Mouse (Mus musculus) CD8-positive naive resting alpha-beta T cell, adult 2 months (primary cell): ENCODE data around the gene Fancg.
A peak's percentile ranks its signal among the peaks of the same experiment; 100 is the strongest.

Experiments
- DNase-seq, 2 experiments: peaks; one replicate each; pipeline ENCODE4 v3.0.0; 2022; ENCODE audit warnings: low read depth in 2 of 2, low spot score in 2 of 2

Gene Fancg

GRCm38 (mm10) chr4:43035851-43036250, 25.5 kb upstream of the Fancg start:
- DNase-seq, result no peak

DNA sequence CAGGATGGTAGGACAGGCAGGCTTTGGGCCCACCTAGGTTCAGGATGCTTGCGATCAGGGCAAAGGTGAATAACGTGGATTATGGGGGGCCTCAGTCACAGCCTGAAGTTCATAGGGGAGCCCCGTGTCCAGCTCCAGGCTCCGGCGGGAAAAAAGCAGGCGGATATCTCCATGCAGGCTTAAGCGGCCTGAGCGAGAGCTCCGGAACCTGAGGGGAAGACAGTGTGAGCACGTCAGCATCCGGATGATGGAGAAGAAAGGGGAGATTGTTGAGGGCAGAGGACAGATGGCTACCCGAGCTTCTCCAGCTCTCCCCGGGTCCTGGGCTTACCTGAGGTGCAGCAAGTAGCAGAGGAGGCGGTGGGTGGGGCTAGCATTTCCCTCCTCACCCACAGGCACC, 23.2 kb upstream of the Fancg start:
- no peak for DNase-seq

DNA sequence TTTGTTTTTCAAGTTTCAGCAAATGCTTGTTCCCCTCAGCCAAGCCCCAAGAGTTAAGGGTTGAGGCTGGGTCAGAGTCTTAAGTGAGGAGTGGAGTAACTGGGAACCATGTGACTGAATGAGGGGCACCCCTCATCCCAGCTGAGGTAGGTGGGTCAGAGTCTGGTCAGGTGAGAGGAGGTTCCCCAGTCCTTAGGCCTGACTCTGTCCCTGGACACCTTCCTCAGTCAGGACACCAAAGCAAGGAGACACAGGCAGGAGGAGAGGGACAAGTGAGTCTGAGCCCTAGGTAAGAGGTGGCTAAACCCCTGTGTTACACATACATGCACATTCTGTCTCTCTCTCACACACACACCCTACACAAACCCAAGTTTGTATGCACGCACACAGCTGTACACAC, 22.2 kb upstream of the Fancg start:
- DNase-seq, result no peak

- DNase-seq, result peak; percentile 67 to 73
Observed at GRCm38 (mm10) chr4:43031237-43031995, 21.1 kb upstream of the Fancg start, which contains the start of gene Stoml2. Stoml2 (minus strand) TSS chr4:43031710.

DNA sequence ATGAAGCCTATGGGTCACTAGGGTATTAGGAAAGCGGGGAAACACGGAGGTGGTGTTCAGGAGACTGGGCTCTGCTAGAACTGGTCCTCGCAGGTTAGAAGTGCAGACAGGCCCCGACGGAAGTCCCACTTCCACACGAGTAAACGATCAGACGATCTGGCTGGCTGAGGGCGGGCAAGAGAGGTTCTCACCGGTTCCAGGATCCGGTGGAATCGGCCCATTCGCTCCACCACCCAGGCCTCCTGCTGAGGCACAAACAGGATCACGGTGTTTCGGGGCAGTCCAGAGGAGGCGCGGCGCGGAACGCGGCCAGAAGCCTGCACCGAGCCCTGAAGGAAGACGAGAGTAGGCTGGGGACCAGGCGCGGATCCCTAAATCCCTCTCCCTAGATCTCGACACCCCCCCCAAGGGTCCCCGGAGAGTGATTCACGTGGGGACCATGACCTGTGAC, 20.5 kb upstream of the Fancg start:
- DNase-seq, result peak in 1 of 2 experiments; percentile 7

GRCm38 (mm10) chr4:43030352-43030751, 20.0 kb upstream of the Fancg start:
- no peak for DNase-seq

DNA sequence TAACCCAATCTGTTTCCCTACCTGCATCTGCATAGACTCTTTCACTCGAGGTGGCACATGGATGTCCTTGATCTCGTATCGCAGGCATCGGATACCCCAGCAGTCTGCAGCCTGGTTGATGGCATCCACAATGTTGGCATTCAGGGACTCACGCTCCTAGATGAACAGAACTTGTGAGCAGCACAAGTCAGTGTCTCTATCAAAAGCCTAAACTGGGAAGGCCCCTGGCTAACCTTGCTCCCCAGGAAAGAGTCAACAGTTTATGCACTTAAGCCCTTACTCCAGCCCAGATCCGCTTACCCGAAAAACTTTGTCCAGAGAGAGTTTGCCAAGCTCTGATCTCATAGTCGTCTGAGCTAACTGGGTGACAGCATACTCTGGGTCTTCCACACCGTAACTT, 19.4 kb upstream of the Fancg start:
- no peak for DNase-seq

DNA sequence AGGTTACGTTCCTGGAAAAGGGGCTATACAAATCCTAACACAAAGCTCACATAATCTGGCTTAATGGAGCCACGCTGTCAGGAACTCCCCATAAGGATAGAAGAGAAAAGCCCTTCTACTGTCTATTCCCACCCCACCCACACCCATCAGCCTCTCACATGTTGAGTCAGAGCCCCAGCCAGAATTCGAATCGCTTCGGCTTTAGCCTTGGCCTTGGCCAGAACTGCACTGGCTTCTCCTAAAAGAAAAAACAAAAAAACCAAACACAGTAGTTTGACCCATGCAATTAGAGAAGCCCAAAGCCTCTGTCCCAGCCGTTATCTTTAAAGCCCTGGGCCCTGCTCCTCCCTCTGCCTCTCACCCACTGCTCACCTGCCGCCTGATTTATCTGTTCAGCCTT, 18.8 kb upstream of the Fancg start:
- no peak for DNase-seq

DNA sequence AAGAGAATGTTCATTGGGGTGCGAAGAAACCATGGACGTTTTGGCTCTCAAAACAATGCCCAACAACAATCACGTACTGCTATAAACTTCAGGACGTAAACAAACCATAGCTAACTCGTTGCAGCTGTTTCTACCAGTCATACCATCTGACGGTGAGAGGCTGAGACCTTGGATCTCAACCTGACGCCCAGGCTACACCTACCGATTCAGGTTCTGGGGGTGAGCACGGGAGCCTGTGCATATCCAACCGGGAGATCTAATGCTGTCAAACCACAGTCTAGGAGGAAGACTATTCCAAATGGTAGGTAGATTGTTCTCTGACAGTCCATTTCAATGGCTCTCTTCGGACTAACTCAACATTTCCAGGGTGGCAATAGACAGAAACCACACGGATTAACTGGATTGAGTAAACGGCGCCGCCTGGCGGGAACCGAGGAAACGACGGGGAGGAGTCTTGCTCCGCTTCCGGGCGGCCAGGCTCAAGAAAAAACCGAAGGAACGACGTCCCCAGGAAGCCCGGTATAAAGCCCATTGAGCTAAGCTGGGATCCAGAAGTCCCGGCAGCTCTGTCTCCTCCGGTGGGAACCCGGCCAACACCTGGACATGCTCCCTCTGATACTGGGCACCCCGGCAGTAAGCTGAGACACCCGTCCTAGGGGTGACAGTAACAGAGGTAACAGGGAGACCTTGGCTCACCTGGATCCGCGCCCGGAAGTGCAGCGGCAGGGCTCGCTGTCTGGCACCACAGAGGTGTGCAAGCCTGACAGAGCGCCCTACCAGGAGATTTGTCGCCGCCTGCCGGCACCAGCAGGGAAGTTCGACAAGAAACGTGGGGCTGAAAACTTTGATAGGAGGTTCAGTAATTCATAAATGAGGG, 15.0 kb upstream of the Fancg start, which contains the start of gene Pigo:
Gene Pigo (minus strand): TSS at position 736 of the 877 bp plus-strand sequence.
- DNase-seq, result peak; percentile 87 to 92

DNA sequence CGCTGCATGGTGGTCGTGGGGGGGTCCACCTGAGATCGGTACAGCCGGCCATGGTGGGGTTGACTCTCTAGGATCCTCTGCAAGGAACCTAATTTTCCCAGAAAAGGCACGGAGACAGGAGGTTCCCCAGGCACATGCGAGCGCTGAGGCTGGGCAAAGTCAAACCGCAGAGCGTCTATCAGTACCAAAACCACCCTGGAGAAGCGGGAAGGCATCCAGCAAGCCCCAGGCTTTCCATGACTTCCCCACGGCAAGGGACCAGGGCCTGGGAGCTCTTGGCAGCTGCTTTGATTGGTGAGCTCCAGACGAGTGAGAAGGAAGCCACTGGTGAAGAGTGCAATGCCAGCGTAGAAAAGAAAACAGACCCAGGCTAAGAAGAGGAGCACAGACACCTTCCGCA, 14.4 kb upstream of the Fancg start:
- no peak for DNase-seq

DNA sequence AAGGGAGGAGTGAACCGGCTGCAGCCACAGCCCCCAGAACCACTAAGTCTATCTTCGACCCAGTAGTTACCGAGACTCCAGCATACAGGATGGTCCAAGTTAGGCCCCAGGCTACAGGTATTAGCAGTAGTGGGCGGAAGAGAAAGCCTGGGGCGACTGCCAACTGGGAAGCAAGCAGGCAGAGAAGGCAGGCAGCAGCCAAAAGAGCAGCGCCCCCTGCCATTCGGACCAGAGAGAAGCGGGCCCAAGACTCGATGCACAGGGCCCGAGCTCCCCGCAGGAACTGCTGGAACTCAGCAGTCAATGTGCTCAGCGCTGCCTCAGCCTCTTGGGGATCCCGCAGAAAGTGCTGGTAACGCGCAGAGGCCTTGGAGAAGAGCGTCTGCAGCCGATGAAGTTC, 11.0 kb upstream of the Fancg start:
- no peak for DNase-seq

DNA sequence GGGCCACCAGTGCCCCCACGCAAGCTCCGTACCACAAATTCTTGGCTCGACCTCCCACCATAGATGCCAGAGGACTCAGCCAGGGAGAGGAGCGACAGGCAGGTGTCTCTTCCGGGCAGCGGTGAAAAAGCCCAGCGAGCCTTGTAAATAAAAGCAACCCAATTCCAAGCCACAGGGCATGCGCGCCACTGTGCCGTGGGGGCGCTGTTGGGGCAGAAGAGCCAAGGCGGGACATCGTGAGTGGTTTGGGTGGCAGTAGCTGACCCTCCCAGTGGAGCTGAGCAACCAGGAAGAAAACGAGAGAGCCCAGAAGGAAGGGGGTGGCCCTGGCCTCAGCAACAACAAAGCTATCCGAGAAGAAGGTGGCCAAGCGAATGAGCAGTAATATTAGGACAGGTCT, 10.6 kb upstream of the Fancg start:
- no peak for DNase-seq

DNA sequence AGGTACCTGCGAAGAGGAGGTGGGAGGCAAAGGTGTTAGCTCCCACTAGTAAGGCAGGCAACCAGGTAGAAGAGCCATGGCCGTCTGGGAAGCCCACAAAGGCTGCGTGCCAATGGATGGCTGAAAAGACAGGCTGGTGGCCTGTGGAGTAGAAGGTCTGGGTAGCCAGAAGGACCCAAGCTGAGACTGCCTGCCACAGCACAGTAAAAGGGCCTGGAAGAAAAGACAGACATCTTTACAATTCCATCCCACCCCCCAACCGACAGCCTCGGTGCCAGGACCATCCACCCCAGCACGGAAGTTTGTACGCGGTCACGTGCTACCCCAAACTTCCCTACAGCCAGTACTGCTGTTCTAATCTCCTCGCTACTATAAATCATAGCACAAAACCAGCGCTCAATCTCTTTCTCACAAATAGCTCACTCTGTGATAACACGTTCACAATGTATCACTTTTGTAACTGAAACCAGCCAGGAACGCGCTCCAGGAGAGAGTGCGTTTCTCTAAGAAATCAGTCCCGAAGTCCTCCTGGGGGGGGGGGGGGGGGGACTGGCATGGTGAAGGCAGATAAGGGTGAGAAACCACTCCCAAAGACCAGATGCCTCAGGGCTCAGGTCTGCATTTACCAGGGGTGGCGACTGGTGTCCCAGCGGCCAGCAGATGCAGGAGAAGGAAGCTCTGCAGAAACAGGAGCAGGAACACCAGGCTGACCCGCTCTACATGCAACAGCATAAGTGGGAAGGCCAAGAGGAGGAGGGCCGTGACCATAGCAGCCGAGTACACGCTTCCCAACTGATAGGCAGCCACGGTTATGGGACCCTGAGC, 9.5 kb upstream of the Fancg start:
- no peak for DNase-seq

- no peak for DNase-seq
Observed at GRCm38 (mm10) chr4:43019176-43019575, 8.9 kb upstream of the Fancg start.

GRCm38 (mm10) chr4:43018156-43018555, 7.8 kb upstream of the Fancg start:
- no peak for DNase-seq

DNA sequence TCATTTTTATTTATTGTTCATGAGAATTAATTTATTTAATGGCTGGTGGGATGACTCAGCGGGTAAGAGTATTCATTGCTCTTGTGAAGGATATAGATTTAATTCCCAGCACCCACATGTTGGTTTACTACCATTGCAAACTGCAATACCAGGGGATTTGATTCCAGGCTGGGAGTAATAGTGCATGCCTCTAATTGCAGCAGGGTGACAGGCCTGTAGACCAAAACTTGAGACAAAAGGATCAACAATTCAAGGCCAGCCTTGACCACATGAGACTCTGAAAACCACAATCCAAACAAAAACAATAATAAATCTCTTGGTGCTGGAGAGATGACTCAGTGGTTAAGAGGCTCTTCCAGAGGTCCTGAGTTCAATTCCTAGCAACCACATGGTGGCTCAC, 1.8 kb upstream of the Fancg start:
- DNase-seq, result no peak

- DNase-seq, result peak; percentile 24 to 59
Observed at GRCm38 (mm10) chr4:43005765-43006164, 4.5 kb downstream of the Fancg start.

GRCm38 (mm10) chr4:43004951-43005350, 5.4 kb downstream of the Fancg start:
- DNase-seq, result no peak

DNA sequence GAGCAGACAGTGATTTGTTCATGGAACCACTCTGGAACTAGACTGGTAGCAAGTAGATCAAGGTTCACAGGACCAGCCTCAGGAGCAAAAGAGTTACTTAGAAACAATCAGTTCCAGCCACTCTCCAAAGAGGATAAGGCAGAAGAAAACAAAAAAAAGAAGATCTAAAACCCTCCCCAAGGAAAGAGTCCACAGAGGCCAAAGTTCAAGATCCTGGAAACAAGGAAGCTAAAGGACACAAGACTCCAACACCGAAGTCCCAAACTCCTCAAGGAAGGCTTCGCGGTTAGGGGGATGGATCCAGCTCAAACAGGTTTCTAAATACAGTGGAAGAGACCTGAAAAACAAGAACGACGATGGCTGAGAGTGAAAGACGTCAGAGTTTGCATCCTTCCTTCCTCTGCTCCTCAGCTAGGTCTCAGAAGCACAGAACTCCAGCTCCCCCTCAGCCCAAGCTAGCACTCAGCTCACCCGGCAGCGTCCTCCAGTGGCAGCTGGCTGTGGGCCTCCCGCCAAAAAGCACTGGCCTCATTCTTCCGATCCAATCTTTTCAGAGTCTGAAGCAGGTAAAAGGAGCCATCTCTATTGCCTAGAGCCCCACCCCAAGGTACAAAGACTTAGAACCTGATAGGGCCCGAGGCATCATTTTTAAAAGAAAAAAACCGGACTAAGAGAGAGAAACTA, 7.4 kb downstream of the Fancg start:
- no peak for DNase-seq

DNA sequence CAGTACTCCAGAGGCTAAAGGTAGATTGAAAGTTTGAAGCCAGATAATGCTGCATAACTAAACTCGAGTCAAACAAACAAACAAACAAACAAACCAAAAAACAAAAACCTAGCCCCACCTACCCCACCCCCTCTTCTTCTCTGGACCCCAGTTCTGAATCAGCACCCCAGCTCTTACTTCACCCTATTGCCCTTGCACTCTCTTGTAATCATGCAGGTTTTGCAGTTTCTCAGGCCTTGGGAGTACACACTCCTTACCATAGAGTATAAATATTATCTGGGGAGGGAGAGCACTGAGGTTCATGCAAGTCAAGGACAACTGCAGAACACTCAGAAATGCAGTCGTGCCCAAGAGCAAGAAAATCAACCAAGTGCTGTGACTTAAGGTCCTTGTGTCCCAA, 9.0 kb downstream of the Fancg start:
- no peak for DNase-seq
